Mouse (Mus musculus) layer of hippocampus, adult 18-20 months (tissue): ENCODE measurements at regions not wholly inside any gene's neighbourhood (a gene's known extent, or its start where the extent isn't known, plus 50 kb on each side); places are given as distances from the start of the nearest gene placed in this dataset.
A peak's percentile ranks its signal among the peaks of the same experiment; 100 is the strongest.

Experiments used
- DNase-seq, 2 experiments: peaks; one replicate each; pipeline ENCODE4 v3.0.0; 2022; ENCODE audit warnings: low spot score in 2 of 2

- DNase-seq = no peak
Observed at GRCm38 (mm10) chr3:141279041-141279554, 66.9 kb upstream of the Pdha2 start.

GRCm38 (mm10) chr3:141293802-141294201 is 81.6 kb upstream of the Pdha2 start:
- DNase-seq = no peak

- DNase-seq = no peak
Observed at GRCm38 (mm10) chr3:141296897-141297296, 84.7 kb upstream of the Pdha2 start.

- no peak for DNase-seq
Observed at GRCm38 (mm10) chr3:141299749-141300148, 87.6 kb upstream of the Pdha2 start.

- DNase-seq = no peak
Observed at GRCm38 (mm10) chr3:141333517-141334113, 121.5 kb upstream of the Pdha2 start.

- DNase-seq = no peak
Observed at GRCm38 (mm10) chr3:141338224-141338982, 126.2 kb upstream of the Pdha2 start.

- DNase-seq = no peak
Observed at GRCm38 (mm10) chr3:141353961-141354360, 111.1 kb upstream of the Unc5c start.

- no peak for DNase-seq
Observed at GRCm38 (mm10) chr3:141393005-141393404, 72.0 kb upstream of the Unc5c start.

- peak; percentile 50 to 70 for DNase-seq
Observed at GRCm38 (mm10) chr3:141398214-141398613, 66.8 kb upstream of the Unc5c start.
